Mouse (Mus musculus): ENCODE data around the gene Gatad1. TPM values are rescaled to one million over a fixed set of nuclear protein-coding genes. Genes with fewer than 3 reads are reported as not detected.
A peak's percentile ranks its signal among the peaks of the same experiment; 100 is the strongest.
"Not testable (repeated sequence)": the region's sequence is repeated elsewhere in the genome, so short reads cannot be mapped to it uniquely, and the experiment has no call there.

The Gatad1 gene
- polyA plus RNA-seq, 1 experiment from 2014 or later: 63.7 TPM

DNA sequence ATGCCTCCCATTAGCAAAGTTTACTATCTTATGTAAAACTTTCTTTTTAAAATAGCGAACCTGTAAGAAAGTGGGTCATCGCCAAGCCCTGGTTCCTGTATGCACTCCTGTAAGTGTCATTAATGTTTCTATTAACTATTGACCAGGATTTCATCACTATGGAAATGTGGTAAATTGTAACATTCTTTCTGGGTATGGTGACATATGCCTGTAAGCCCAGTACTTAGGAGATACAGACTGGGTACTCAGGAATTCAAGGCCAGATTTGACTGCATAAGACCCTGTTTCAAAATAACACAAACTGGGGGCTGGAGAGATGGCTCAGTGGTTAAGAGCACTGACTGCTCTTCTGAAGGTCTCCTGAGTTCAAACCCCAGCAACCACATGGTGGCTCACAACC, 8.2 kb upstream of the Gatad1 start:
- WGBS: 98% methylated on average over 2 of the region's 2 CpGs

DNA sequence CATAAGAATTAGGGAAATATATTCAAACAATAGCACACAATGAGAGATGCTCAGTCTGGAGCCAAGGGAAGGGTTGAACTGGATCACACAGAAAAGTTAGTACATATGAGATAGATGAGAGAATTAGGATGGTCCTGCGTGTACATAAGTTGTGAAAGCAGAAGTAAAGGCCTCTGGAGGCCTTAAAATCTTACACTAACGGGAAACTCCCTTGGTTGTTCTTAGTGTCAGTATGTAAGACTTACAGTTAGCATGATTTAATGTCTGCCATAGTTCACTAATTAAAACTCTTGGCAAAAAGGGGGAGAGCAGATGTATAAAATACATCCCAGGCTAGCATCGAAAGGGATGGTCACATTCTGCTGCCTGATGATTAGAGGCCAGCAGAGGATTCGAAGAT, 3.2 kb downstream of the Gatad1 start:
- no peaks in the 10 kb centered on the region for H3K4me1 ChIP-seq (ENCODE audit: insufficient read depth, low read length)
- ATAC-seq (ENCODE audit: low FRiP score, low TSS enrichment): no peak
- H3K27me3 ChIP-seq (ENCODE audit: insufficient read depth, low read length): no peaks in the 10 kb centered on the region
- H3K4me3 ChIP-seq (ENCODE audit: low read length): no peak overlapping the region
- no peak overlapping the region for H3K4me2 ChIP-seq (replicated peaks; ENCODE audit: low read depth, low read length)
- H3K27ac ChIP-seq (ENCODE audit: low read length): no peak overlapping the region
- H3K9ac ChIP-seq (replicated peaks; ENCODE audit: low read length): no peak overlapping the region
- no peaks in the 10 kb centered on the region for H3K9me3 ChIP-seq (ENCODE audit: low read length)
- WGBS: 80% methylated on average over 4 of the region's 4 CpGs
- no peaks in the 10 kb centered on the region for H3K36me3 ChIP-seq (ENCODE audit: insufficient read depth, low read length)

More for the DNA sequence above, 8.2 kb upstream of the Gatad1 start:
- H3K9ac ChIP-seq (replicated peaks; ENCODE audit: low read length): no peak overlapping the region
- no peaks in the 10 kb centered on the region for H3K4me1 ChIP-seq (ENCODE audit: insufficient read depth, low read length)
- H3K27ac ChIP-seq (ENCODE audit: low read length): no peak overlapping the region
- H3K9me3 ChIP-seq (ENCODE audit: low read length): no peaks in the 10 kb centered on the region
- ATAC-seq (ENCODE audit: low FRiP score, low TSS enrichment): no peak
- no peak overlapping the region for H3K4me2 ChIP-seq (replicated peaks; ENCODE audit: low read depth, low read length)
- H3K4me3 ChIP-seq (ENCODE audit: low read length): no peak overlapping the region
- no peaks in the 10 kb centered on the region for H3K27me3 ChIP-seq (ENCODE audit: insufficient read depth, low read length)
- no peaks in the 10 kb centered on the region for H3K36me3 ChIP-seq (ENCODE audit: insufficient read depth, low read length)

DNA sequence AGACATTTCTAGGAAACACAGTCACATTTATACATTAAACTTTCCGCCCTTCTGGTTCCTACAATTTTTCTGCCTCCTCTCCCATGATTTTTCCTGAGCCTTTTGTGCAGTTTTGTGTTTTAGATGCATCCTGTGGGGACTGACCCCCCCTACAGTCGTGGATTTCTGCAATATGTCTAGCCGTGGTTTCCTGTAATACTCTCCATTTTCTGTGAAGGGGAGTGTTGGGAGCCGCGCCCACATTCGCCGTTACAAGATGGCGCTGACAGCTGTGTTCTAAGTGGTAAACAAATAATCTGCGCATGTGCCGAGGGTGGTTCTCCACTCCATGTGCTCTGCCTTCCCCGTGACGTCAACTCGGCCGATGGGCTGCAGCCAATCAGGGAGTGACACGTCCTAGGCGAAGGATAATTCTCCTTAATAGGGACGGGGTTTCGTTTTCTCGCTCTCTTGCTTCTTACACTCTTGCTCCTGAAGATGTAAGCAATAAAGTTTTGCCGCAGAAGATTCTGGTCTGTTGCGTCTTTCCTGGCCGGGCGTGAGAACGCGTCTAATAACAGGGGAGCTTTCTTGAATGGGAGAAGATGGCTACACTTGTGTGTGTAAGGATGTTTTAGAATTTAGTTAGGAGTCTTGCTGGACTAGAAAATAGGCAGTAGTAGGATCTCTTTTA, 3.9 kb downstream of the Gatad1 start:
- H3K27me3 ChIP-seq (ENCODE audit: insufficient read depth, low read length); H3K9me3 ChIP-seq (ENCODE audit: low read length); H3K27ac ChIP-seq (ENCODE audit: low read length); ATAC-seq (ENCODE audit: low FRiP score, low TSS enrichment); H3K4me2 ChIP-seq (replicated peaks; ENCODE audit: low read depth, low read length); H3K4me3 ChIP-seq (ENCODE audit: low read length); H3K36me3 ChIP-seq (ENCODE audit: insufficient read depth, low read length); H3K4me1 ChIP-seq (ENCODE audit: insufficient read depth, low read length); H3K9ac ChIP-seq (replicated peaks; ENCODE audit: low read length): not testable (repeated sequence)
- 90% methylated on average over 14 of the region's 25 CpGs for WGBS

DNA sequence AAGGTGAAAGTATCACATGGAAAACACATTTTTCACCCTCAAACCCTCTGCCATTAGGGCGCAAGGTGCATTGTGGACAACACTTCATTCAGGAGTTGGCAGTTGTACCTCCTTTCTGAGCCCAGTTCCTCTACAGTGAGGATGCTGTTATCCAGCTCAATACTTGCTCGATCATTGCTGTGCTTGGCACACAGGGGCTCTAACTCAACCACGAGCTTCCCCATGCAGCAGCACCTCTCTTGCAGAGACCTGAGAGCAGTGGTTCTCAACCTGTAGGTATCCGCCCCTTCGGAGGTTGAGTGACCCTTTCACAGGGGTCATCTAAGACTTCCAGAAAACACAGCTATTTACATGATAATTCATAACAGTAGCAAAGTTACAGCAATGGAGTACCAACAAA, 5.4 kb downstream of the Gatad1 start:
- no peak overlapping the region for H3K4me2 ChIP-seq (replicated peaks; ENCODE audit: low read depth, low read length)
- no peaks in the 10 kb centered on the region for H3K36me3 ChIP-seq (ENCODE audit: insufficient read depth, low read length)
- 0 out of 2 replicates have a peak, but pooled peaks cover under 1% of the 10 kb centered on the region for H3K4me1 ChIP-seq (ENCODE audit: insufficient read depth, low read length)
- no peak for ATAC-seq (ENCODE audit: low FRiP score, low TSS enrichment)
- 85% methylated on average over 5 of the region's 5 CpGs for WGBS
- H3K9me3 ChIP-seq (ENCODE audit: low read length): no peaks in the 10 kb centered on the region
- no peak overlapping the region for H3K4me3 ChIP-seq (ENCODE audit: low read length)
- no peak overlapping the region for H3K27ac ChIP-seq (ENCODE audit: low read length)
- H3K9ac ChIP-seq (replicated peaks; ENCODE audit: low read length): no peak overlapping the region
- no peaks in the 10 kb centered on the region for H3K27me3 ChIP-seq (ENCODE audit: insufficient read depth, low read length)

DNA sequence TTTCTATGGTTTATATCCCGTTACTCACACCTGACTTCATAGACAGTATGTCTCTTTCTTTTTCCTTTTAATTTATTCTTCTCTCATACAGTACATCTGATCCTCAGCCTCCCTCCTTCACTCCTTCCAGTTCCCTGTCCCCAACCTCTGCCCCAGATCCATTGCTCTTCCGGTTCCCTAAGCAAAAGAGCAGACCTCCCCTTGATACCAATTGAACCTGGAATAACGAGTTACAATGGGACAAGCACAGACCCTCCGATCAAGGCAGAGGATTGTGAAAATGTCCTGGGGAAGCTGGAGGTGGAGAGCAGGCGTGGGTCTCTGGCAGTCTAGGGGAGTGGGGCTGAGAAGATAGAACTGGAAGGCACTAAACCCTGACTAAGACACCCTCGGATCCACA, 6.1 kb downstream of the Gatad1 start, which contains the start of gene Tmbim7:
TSS of gene Tmbim7 (plus strand) at position 301 of the 400 bp plus-strand sequence.
- no peak for ATAC-seq (ENCODE audit: low FRiP score, low TSS enrichment)
- H3K27ac ChIP-seq (ENCODE audit: low read length): no peak within 1 kb of the TSS

DNA sequence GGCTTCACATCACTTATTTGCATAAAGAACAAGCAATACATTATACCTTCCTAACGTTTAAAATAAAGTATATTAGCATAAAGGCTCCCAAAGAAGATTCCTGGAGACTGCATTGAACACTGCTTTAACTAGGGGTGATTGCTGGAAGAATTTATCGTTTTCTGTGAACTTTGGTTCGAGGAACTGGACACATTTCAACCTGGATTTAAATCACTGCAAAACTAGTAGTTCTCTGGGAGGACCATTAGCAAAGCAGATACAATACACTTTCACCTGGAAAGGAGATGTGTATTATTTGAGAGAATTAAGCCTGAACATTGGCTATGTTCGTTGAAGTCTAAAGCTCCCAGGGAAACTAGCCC, 8.2 kb downstream of the Gatad1 start:
- 57% methylated on average over 4 of the region's 4 CpGs for WGBS
- Histone ChIP-seq H3K27me3 (ENCODE audit: insufficient read depth, low read length) (no peaks in the 10 kb centered on the region), H3K27ac (ENCODE audit: low read length) (no peak overlapping the region), H3K36me3 (ENCODE audit: insufficient read depth, low read length) (peaks cover 9% of the 10 kb centered on the region; the same call in 1 of the 2 replicates), H3K4me1 (ENCODE audit: insufficient read depth, low read length) (peaks cover 6% of the 10 kb centered on the region; the same call in 1 of the 2 replicates), H3K4me2 (replicated peaks; ENCODE audit: low read depth, low read length) (no peak overlapping the region), H3K4me3 (ENCODE audit: low read length) (no peak overlapping the region), H3K9me3 (ENCODE audit: low read length) (no peaks in the 10 kb centered on the region), H3K9ac (replicated peaks; ENCODE audit: low read length) (no peak overlapping the region)
- no peak for ATAC-seq (ENCODE audit: low FRiP score, low TSS enrichment)

More for the DNA sequence above, 6.1 kb downstream of the Gatad1 start, which contains the start of gene Tmbim7:
- H3K4me2 ChIP-seq (replicated peaks; ENCODE audit: low read depth, low read length): no peak within 1 kb of the TSS
- H3K9me3 ChIP-seq (ENCODE audit: low read length): no peaks in the 10 kb centered on the region
- H3K4me1 ChIP-seq (ENCODE audit: insufficient read depth, low read length): 0 out of 2 replicates have a peak, but pooled peaks cover 3% of the 10 kb centered on the region
- no peak within 1 kb of the TSS for H3K4me3 ChIP-seq (ENCODE audit: low read length)
- H3K9ac ChIP-seq (replicated peaks; ENCODE audit: low read length): no peak within 1 kb of the TSS
- WGBS: 81% methylated on average over 6 of the region's 6 CpGs
- no peaks in the 10 kb centered on the region for H3K27me3 ChIP-seq (ENCODE audit: insufficient read depth, low read length)
- H3K36me3 ChIP-seq (ENCODE audit: insufficient read depth, low read length): no peaks in the 10 kb centered on the region

DNA sequence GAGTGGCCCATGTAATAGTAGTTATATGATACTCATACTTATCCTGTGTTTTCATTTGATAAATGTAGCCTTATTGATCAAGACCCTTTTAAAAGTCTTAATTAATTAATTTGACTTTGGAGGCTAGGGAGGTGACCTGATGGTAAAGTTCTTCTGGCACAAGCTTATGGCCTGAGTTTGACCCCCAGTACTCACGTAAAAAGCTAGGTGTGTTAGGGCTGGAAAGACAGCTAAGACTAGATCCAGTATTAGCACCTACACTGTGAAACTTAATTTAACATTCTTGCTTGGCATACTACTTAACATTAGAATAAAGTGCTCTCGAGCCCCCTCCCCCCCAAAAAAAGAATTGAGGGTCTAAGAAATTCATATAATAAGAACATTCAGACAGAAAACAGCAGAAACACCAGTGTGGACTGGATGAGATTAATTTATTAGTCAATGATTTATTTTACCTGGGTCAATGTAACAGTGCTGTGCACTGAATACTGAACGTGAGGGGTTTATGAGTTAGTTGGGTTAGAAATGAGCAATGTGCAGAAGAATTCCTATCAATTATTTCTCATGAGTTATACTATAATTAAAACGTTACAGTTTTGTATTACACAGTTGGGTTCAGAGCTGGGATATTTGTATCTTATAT, 8.7 kb downstream of the Gatad1 start:
- 29% methylated on average over 4 of the region's 4 CpGs for WGBS
- peak overlapping the region; percentile 73 for H3K27ac ChIP-seq (ENCODE audit: low read length)
- peak overlapping the region; percentile 88 for H3K4me2 ChIP-seq (replicated peaks; ENCODE audit: low read depth, low read length)
- H3K36me3 ChIP-seq (ENCODE audit: insufficient read depth, low read length): peaks cover 12% of the 10 kb centered on the region; the same call in 1 of the 2 replicates
- H3K9me3 ChIP-seq (ENCODE audit: low read length): no peaks in the 10 kb centered on the region
- H3K9ac ChIP-seq (replicated peaks; ENCODE audit: low read length): no peak overlapping the region
- peak overlapping the region; percentile 10; the same call in 1 of the 2 replicates for H3K4me3 ChIP-seq (ENCODE audit: low read length)
- H3K4me1 ChIP-seq (ENCODE audit: insufficient read depth, low read length): peaks cover 6% of the 10 kb centered on the region; the same call in 1 of the 2 replicates
- no peaks in the 10 kb centered on the region for H3K27me3 ChIP-seq (ENCODE audit: insufficient read depth, low read length)
- ATAC-seq (ENCODE audit: low FRiP score, low TSS enrichment): peak; percentile 52

DNA sequence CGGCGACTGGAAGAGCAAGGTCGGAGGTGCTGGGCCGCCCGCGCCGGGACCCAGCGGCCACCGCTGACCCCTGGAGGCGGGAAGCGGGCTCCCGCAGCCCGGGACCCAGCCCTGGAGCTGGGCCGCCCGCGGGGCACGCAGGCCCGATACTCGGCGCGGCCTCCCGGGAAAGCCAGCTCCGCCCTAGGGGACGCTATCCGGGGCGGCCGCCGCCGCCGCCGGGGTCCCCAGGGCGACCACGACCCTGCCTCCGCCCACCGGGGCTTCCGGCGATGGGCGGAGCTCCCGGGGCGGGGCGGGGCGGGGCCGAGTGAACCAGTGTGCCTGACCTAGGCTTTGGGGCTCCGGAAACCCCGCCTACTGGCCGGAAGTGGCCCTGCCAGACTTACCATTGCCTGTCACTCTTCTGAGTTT, 9.3 kb downstream of the Gatad1 start:
- Histone ChIP-seq H3K4me1 (ENCODE audit: insufficient read depth, low read length) (peaks cover 6% of the 10 kb centered on the region; the same call in 1 of the 2 replicates), H3K27me3 (ENCODE audit: insufficient read depth, low read length) (no peaks in the 10 kb centered on the region), H3K9ac (replicated peaks; ENCODE audit: low read length) (peak overlapping the region; percentile 90), H3K4me3 (ENCODE audit: low read length) (peak overlapping the region; percentile 91), H3K27ac (ENCODE audit: low read length) (peak overlapping the region; percentile 92), H3K9me3 (ENCODE audit: low read length) (no peaks in the 10 kb centered on the region), H3K36me3 (ENCODE audit: insufficient read depth, low read length) (peaks cover 14% of the 10 kb centered on the region; the same call in 1 of the 2 replicates), H3K4me2 (replicated peaks; ENCODE audit: low read depth, low read length) (peak overlapping the region; percentile 88)
- 0% methylated on average over 4 of the region's 46 CpGs for WGBS
- peak; percentile 97 for ATAC-seq (ENCODE audit: low FRiP score, low TSS enrichment)

DNA sequence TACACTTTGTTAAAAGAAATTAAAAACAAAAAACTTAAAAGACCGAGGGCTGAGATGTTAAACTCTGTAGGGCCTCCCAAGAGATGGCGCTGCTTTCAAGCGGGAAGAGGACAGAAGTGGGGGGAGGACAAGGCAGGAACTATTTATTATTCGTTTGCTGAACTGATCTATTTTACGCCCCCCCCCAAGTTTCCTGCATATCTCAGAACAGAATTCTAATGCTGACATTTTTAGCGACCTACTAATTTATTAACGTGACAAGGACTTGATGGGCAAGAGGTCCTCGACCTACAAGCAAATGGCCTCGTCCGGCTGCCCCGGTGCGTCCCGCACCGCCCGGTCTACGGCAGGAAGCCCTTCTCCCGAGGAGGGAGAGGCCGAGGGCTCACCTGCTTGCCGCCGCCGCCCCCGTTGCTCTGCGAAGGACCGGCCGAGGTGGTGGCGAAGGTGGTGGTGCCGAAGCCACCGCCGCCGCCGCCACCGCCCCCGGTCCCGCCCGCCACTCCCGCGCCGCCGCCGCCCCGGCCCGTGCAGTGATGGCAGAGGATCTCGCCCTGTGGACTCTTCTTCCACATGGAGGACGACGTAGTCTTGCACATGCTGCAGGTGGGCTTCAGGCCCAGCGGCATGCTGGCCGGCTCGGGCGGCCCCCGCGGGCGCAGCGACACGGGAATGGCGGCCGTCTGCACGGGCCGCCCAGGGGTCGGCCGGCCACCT, 9.8 kb downstream of the Gatad1 start:
- H3K4me2 ChIP-seq (replicated peaks; ENCODE audit: low read depth, low read length): peak overlapping the region; percentile 88
- no peaks in the 10 kb centered on the region for H3K27me3 ChIP-seq (ENCODE audit: insufficient read depth, low read length)
- ATAC-seq (ENCODE audit: low FRiP score, low TSS enrichment): peak; percentile 49
- H3K27ac ChIP-seq (ENCODE audit: low read length): peak overlapping the region; percentile 92
- peaks cover 6% of the 10 kb centered on the region; the same call in 1 of the 2 replicates for H3K4me1 ChIP-seq (ENCODE audit: insufficient read depth, low read length)
- H3K36me3 ChIP-seq (ENCODE audit: insufficient read depth, low read length): peaks cover 15% of the 10 kb centered on the region; the same call in 1 of the 2 replicates
- H3K4me3 ChIP-seq (ENCODE audit: low read length): peak overlapping the region; percentile 91
- no peaks in the 10 kb centered on the region for H3K9me3 ChIP-seq (ENCODE audit: low read length)
- WGBS: under 1% methylated on average over 52 of the region's 60 CpGs
- peak overlapping the region; percentile 90 for H3K9ac ChIP-seq (replicated peaks; ENCODE audit: low read length)
